Mouse (Mus musculus) gastrocnemius, adult 2 months (tissue): ENCODE results near the gene Mib2. TPM values are rescaled to one million over a fixed set of nuclear protein-coding genes. Genes with fewer than 3 reads are reported as not detected.
A peak's percentile ranks its signal among the peaks of the same experiment; 100 is the strongest.

Experiments
- DNase-seq: peaks from one replicate; pipeline ENCODE4 v3.0.0; 2022
- H3K27ac ChIP-seq: fragments of 200-600 bp; 2 replicates; pipeline ENCODE4 v1.8.1; 2022; ENCODE audit warnings: mild to moderate bottlenecking
- H3K4me3 ChIP-seq: fragments of 200-600 bp; 2 replicates; pipeline ENCODE4 v1.8.1; 2022; ENCODE audit warnings: mild to moderate bottlenecking, moderate library complexity
- CTCF ChIP-seq: fragments of 200-600 bp; IDR thresholded peaks from 2 replicates; pipeline ENCODE4 v1.8.1; 2022; ENCODE audit warnings: antibody characterized with exemption, mild to moderate bottlenecking, moderate library complexity
- intact Hi-C: fragments of 180-260 bp; cut with DNase I; formaldehyde crosslinking; loops from one replicate; pipeline ENCODE4 v1.15.1; 2025
- total RNA-seq, 2 experiments: library from RNA; stranded (reverse); gene quantifications; 2 replicates each; pipeline ENCODE4 v1.2.3; 2021

The Mib2 gene
- total RNA-seq, 2 experiments from 2014 or later: 17.7 to 19.8 TPM

GRCm38 (mm10) chr4:155635766-155636499, 33.1 kb downstream of the Mib2 start:
- no peak for DNase-seq
- Histone ChIP-seq H3K27ac (no peak overlapping the region), H3K4me3 (no peak overlapping the region)
- TF ChIP-seq CTCF: no peak
- intact Hi-C loops: no loop called here

- Histone ChIP-seq H3K4me3 (no peak overlapping the region), H3K27ac (no peak overlapping the region)
- no peak for TF ChIP-seq CTCF
- no peak for DNase-seq
- intact Hi-C loops: no loop called here
Measured at GRCm38 (mm10) chr4:155630267-155630666, 38.7 kb downstream of the Mib2 start.

GRCm38 (mm10) chr4:155624338-155625291, 44.4 kb downstream of the Mib2 start, which contains the start of gene Cdk11b:
TSS of gene Cdk11b (plus strand) at chr4:155624854.
- no peak for TF ChIP-seq CTCF
- peak within 1 kb of the TSS; percentile 93 for H3K27ac ChIP-seq
- peak; percentile 97 for DNase-seq
- peak within 1 kb of the TSS; percentile 81 for H3K4me3 ChIP-seq
- intact Hi-C loops: loop anchor here (5.0 kb wide), 2 partner anchors 43 to 78 kb away; partner anchors contain the start of genes Mib2 and Ssu72

DNA sequence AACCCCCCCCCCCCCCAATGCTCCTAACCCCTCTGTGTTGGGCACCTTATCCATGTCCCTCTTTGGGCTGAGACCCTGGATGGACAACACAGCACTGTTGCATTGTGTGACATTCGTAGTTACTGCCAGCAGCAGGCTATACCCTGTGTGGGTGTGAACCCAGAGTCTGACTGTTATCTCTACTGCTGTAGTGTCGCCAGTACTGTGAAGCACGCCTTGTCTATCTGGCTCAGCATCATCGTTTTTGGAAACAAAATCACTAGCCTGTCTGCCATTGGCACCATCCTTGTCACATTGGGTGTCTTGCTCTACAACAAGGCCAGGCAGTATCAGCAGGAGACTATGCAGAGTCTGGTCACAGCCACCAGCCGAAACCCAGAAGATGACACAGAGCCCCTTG, 50.7 kb downstream of the Mib2 start:
- no peak overlapping the region for H3K27ac ChIP-seq
- TF ChIP-seq CTCF: no peak
- no peak for DNase-seq
- H3K4me3 ChIP-seq: no peak overlapping the region
- intact Hi-C loops: no loop called here

DNA sequence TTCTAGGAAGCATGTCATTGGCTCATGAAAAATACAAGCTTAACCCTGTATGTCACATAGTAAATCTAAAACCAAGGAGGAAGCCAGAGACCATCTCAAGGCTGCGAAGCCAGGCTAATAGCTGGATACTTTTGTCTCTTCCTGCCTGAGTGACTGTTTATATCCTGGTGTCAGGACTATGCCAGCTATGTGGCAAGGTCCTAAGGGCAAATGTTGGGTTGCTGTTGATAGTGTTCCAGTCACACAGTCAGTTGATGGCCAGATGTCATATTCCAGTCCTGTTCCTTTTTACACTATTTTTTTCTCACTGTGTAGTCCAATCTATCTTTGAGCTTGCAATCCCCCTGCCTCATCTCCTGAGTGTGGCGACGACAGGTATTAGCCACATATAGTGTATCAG, 55.7 kb downstream of the Mib2 start:
- H3K27ac ChIP-seq: no peak overlapping the region
- no peak overlapping the region for H3K4me3 ChIP-seq
- intact Hi-C loops: no loop called here
- no peak for DNase-seq
- no peak for TF ChIP-seq CTCF

- H3K27ac ChIP-seq: no peak overlapping the region
- H3K4me3 ChIP-seq: no peak overlapping the region
- DNase-seq: no peak
- no peak for TF ChIP-seq CTCF
- intact Hi-C loops: no loop called here
Measured at GRCm38 (mm10) chr4:155611860-155612259, 57.1 kb downstream of the Mib2 start.

DNA sequence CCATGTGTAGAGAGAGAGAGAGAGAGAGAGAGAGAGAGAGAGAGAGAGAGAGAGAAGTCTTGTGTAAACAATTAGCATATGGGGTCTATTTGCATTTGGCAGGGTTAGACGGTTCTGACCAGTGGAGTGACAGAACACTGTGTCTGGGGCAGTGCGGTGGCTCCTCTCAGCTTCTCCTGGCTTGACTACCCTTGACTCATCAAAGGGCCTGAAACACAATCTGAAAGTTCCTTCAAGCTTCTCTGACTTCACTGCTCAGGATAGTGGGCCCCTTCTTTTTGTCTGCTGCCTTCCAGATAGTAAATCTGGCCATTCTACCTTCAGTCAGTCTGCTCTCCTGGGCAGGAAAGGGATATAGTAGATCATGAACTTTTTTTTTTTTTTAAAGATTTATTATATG, 62.2 kb downstream of the Mib2 start:
- no peak for DNase-seq
- Histone ChIP-seq H3K4me3 (no peak overlapping the region), H3K27ac (no peak overlapping the region)
- intact Hi-C loops: no loop called here
- no peak for TF ChIP-seq CTCF

DNA sequence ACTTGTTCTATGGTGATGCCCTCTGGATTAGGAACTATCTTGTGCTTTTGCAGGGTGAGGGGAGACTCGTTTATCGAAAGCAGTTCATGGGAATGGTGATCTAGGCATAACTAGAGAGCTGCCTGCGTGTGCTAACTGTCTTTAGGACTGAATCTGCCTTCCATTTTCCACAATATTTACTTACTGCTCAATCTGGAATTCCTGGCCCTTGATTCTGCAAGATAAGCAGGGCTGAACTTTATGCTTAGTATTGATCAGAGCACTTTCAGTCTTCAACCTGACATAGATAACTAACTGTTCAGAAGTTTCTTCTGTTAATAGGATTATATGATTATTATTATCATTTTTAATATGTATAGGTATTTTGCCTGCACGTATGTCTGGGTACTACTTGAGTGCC, 63.9 kb downstream of the Mib2 start:
- no peak for TF ChIP-seq CTCF
- DNase-seq: no peak
- intact Hi-C loops: no loop called here
- H3K27ac ChIP-seq: no peak overlapping the region
- H3K4me3 ChIP-seq: no peak overlapping the region

Other genes starting within 250 kb of the Mib2 start
- gene Tmem52, start 200.1 kb downstream of the Mib2 start, total RNA-seq: 100 to 1,000 TPM; 215 to 248 TPM
- 10 to 100 TPM; 48.8 to 75.8 TPM for gene Gnb1, start 177.8 kb downstream of the Mib2 start, total RNA-seq
- 10 to 100 TPM; 16.4 to 21.5 TPM for gene Nadk, start 106.8 kb downstream of the Mib2 start, total RNA-seq
- 1 to 10 TPM; 3.3 to 5.7 TPM for gene Slc35e2, start 67.8 kb downstream of the Mib2 start, total RNA-seq
- 10 to 100 TPM; 28.4 to 32.0 TPM for gene Cdk11b, start 44.3 kb downstream of the Mib2 start, total RNA-seq
- not detected for gene Gm10563, start 23.8 kb downstream of the Mib2 start, total RNA-seq
- gene Mmp23, start 15.8 kb downstream of the Mib2 start, total RNA-seq: 1 to 10 TPM in 1 of 2 experiments, under 1 TPM in 1; 0.64 to 3.0 TPM
- gene Fndc10, start 25.1 kb upstream of the Mib2 start, total RNA-seq: 1 to 10 TPM; 1.0 to 1.5 TPM
- gene Ssu72, start 35.6 kb upstream of the Mib2 start, total RNA-seq: 10 to 100 TPM; 42.3 to 44.5 TPM
- under 1 TPM; 0.41 to 0.67 TPM for gene Tmem240, start 65.6 kb upstream of the Mib2 start, total RNA-seq
- 10 to 100 TPM; 25.4 to 35.3 TPM for gene Atad3a, start 91.9 kb upstream of the Mib2 start, total RNA-seq
- gene Vwa1, start 105.5 kb upstream of the Mib2 start, total RNA-seq: 1 to 10 TPM; 4.8 to 7.4 TPM
- gene Tmem88b, start 116.7 kb upstream of the Mib2 start, total RNA-seq: 1 to 10 TPM in 1 of 2 experiments, under 1 TPM in 1; 0.66 to 1.1 TPM
- not detected for gene Ankrd65, start 121.2 kb upstream of the Mib2 start, total RNA-seq
- 10 to 100 TPM; 39.0 to 52.7 TPM for gene Mrpl20, start 133.7 kb upstream of the Mib2 start, total RNA-seq
- 10 to 100 TPM; 26.4 to 27.0 TPM for gene Ccnl2, start 143.3 kb upstream of the Mib2 start, total RNA-seq
- gene Aurkaip1, start 162.1 kb upstream of the Mib2 start, total RNA-seq: 10 to 100 TPM; 74.0 to 89.8 TPM
- gene Mxra8, start 170.5 kb upstream of the Mib2 start, total RNA-seq: 10 to 100 TPM; 26.4 to 31.3 TPM
- 100 to 1,000 TPM; 116 to 122 TPM for gene Dvl1, start 178.2 kb upstream of the Mib2 start, total RNA-seq
- under 1 TPM; 0.11 to 0.23 TPM for gene Tas1r3, start 194.2 kb upstream of the Mib2 start, total RNA-seq
- gene Cptp, start 200.2 kb upstream of the Mib2 start, total RNA-seq: 10 to 100 TPM; 13.6 to 18.0 TPM
- 10 to 100 TPM; 14.9 to 17.3 TPM for gene Ints11, start 200.3 kb upstream of the Mib2 start, total RNA-seq
- 10 to 100 TPM; 10.5 to 13.4 TPM for gene Pusl1, start 222.6 kb upstream of the Mib2 start, total RNA-seq
- gene Acap3, start 222.6 kb upstream of the Mib2 start, total RNA-seq: 1 to 10 TPM; 7.5 to 8.0 TPM